16 mouse cellular contexts compared by ENCODE assay signal in the genomic region with DNA sequence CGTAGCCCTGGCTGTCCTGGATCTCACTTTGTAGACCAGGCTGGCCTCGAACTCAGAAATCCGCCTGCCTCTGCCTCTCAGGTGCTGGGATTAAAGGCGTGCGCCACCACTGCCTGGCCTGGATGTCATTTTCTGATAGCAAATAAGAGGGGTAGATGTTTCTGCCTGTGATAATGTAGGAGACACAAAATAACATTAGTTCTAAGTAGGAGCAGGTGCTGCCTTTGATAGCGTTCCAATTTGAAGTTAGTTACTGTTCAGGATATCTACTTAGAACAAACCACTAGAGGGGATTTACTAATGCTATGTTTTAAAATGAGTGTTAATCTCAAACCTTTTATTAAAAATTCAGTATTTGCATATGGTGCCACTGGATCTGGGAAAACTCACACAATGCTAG.
"Had no signal": no experiment of that assay in that cellular context is flagged by ENCODE, and none has a peak within 500 bp of the region (broad histone marks: within the 10 kb centered on the region; RNA-seq: fewer than 3 reads in every experiment).

No protein-coding gene starts in this region.

- H3K4me1 ChIP-seq: neural tube, embryonic 13.5 days; neural tube, embryonic 15.5 days; stomach, embryonic 15.5 days had no signal

- H3K27ac ChIP-seq: neural tube, embryonic 13.5 days; neural tube, embryonic 15.5 days; stomach, embryonic 15.5 days; stomach, postnatal 0 days had no signal

- H3K27me3 ChIP-seq: neural tube, embryonic 13.5 days; neural tube, embryonic 15.5 days; stomach, embryonic 15.5 days had no signal

- H3K36me3 ChIP-seq: neural tube, embryonic 15.5 days had no signal

- H3K4me3 ChIP-seq: neural tube, embryonic 13.5 days; neural tube, embryonic 15.5 days; stomach, embryonic 15.5 days had no signal

- H3K9ac ChIP-seq: neural tube, embryonic 13.5 days; neural tube, embryonic 15.5 days; stomach, embryonic 15.5 days had no signal

- H3K9me3 ChIP-seq: neural tube, embryonic 13.5 days; neural tube, embryonic 15.5 days; stomach, embryonic 15.5 days had no signal

- DNase-seq: retina, postnatal 1 day; right cerebral cortex, adult 18-20 months; right cerebral cortex, postnatal 14 days; right cerebral cortex, postnatal 25 days; right cerebral cortex, postnatal 4 days; spleen, adult 18-20 months; thymus, adult 18-20 months; thymus, adult 2 months; thymus, postnatal 14 days; thymus, postnatal 25 days; thymus, postnatal 36 days; thymus, postnatal 4 days had no signal

- H3K4me2 ChIP-seq: neural tube, embryonic 13.5 days; neural tube, embryonic 15.5 days; stomach, embryonic 15.5 days had no signal
